Mouse (Mus musculus) CH12.LX (cell line): ENCODE measurements at regions not wholly inside any gene's neighbourhood (a gene's known extent, or its start where the extent isn't known, plus 50 kb on each side); places are given as distances from the start of the nearest gene placed in this dataset.

ENCODE experiments used
- DNase-seq: peaks from one replicate; pipeline ENCODE4 v3.0.0-alpha.2; 2013; ENCODE audit errors: extremely low read depth
- H3K27ac ChIP-seq: 2 replicates; pipeline ENCODE4 v1.5.1; 2012; ENCODE audit warnings: low read depth, mild to moderate bottlenecking, control low read depth, moderate library complexity; ENCODE audit not compliant: insufficient read depth
- H3K27me3 ChIP-seq: replicated peaks from 2 replicates; pipeline ENCODE3; 2012; ENCODE audit warnings: inconsistent platforms
- H3K36me3 ChIP-seq, 2 experiments: replicated peaks in 1 of 2; 2 replicates each; pipeline versions ENCODE3 to v1.6.1; 2012; ENCODE audit warnings: inconsistent platforms in 1 of 2, low read length in 1 of 2, mild to moderate bottlenecking in 1 of 2, mixed read lengths in 1 of 2, moderate library complexity in 1 of 2; ENCODE audit not compliant: control insufficient read depth in 1 of 2, insufficient read depth in 1 of 2
- H3K4me1 ChIP-seq, 2 experiments: 2 replicates each; pipeline ENCODE4 v1.6.1; 2012; ENCODE audit warnings: inconsistent platforms in 1 of 2, moderate library complexity in 1 of 2; ENCODE audit not compliant: insufficient read depth in 2 of 2, control insufficient read depth in 1 of 2
- H3K4me2 ChIP-seq: 2 replicates; pipeline ENCODE4 v1.6.1; 2012; ENCODE audit warnings: low read depth, mild to moderate bottlenecking, control low read depth; ENCODE audit not compliant: poor library complexity, insufficient read depth, severe bottlenecking
- H3K4me3 ChIP-seq, 3 experiments: fragments of 150-350 bp in 1 of 3; sonication (generic) in 1 of 3; replicated peaks in 1 of 3; 2 replicates each; pipeline versions ENCODE3 to v1.5.1; 2011 to 2012; ENCODE audit warnings: low read depth in 2 of 3, low read length in 2 of 3, mild to moderate bottlenecking in 2 of 3, moderate library complexity in 2 of 3, control low read depth in 1 of 3, improper control_type of control experiment in 1 of 3, inconsistent platforms in 1 of 3, mixed read lengths in 1 of 3; ENCODE audit not compliant: poor library complexity in 1 of 3
- H3K79me2 ChIP-seq: replicated peaks from 2 replicates; pipeline ENCODE4 v1.6.1; 2012; ENCODE audit warnings: mild to moderate bottlenecking, moderate library complexity; ENCODE audit not compliant: control insufficient read depth, poor library complexity, insufficient read depth, severe bottlenecking; ENCODE audit errors: extremely low read depth
- H3K9ac ChIP-seq: 2 replicates; pipeline ENCODE4 v1.6.1; 2012; ENCODE audit warnings: low read depth, mild to moderate bottlenecking, control low read depth, moderate library complexity; ENCODE audit not compliant: insufficient read depth
- H3K9me3 ChIP-seq: replicated peaks from 2 replicates; pipeline ENCODE3; 2012; ENCODE audit warnings: low read length, inconsistent platforms, mixed read lengths
- BHLHE40 ChIP-seq: IDR thresholded peaks from 2 replicates; pipeline ENCODE4 v1.6.1; 2011; ENCODE audit warnings: mild to moderate bottlenecking, low read depth, low read length, improper control_type of control experiment
- CHD1 ChIP-seq: IDR thresholded peaks from 2 replicates; pipeline ENCODE4 v1.6.1; 2012; ENCODE audit warnings: low read depth, low read length, improper control_type of control experiment, inconsistent platforms
- E2F4 ChIP-seq: IDR thresholded peaks from 2 replicates; pipeline ENCODE4 v1.6.1; 2011; ENCODE audit warnings: low read depth, low read length, improper control_type of control experiment; ENCODE audit not compliant: insufficient replicate concordance
- ELF1 ChIP-seq: IDR thresholded peaks from 2 replicates; pipeline ENCODE4 v1.6.1; 2014; ENCODE audit warnings: low read depth, mild to moderate bottlenecking, inconsistent platforms, low read length, improper control_type of control experiment
- EP300 ChIP-seq: IDR thresholded peaks from 2 replicates; pipeline ENCODE4 v1.6.1; 2011; ENCODE audit warnings: low read length, improper control_type of control experiment
- ETS1 ChIP-seq: conservative IDR thresholded peaks from 2 replicates; pipeline ENCODE4 v1.6.1; 2012; ENCODE audit warnings: low read depth, mild to moderate bottlenecking, inconsistent platforms, low read length, improper control_type of control experiment, moderate library complexity
- IRF4 ChIP-seq: IDR thresholded peaks from 2 replicates; pipeline ENCODE4 v1.6.1; 2014; ENCODE audit warnings: low read depth, mild to moderate bottlenecking, inconsistent platforms, low read length, improper control_type of control experiment
- JUN ChIP-seq: IDR thresholded peaks from 2 replicates; pipeline ENCODE4 v1.6.1; 2011; ENCODE audit warnings: low read depth, mild to moderate bottlenecking, low read length, improper control_type of control experiment, moderate library complexity; ENCODE audit not compliant: insufficient read depth
- MAFK ChIP-seq: IDR thresholded peaks from 2 replicates; pipeline ENCODE4 v1.6.1; 2011; ENCODE audit warnings: low read length, improper control_type of control experiment; ENCODE audit not compliant: insufficient replicate concordance
- MXI1 ChIP-seq: IDR thresholded peaks from 2 replicates; pipeline ENCODE4 v1.6.1; 2011; ENCODE audit warnings: mild to moderate bottlenecking, low read depth, low read length, improper control_type of control experiment
- NELFE ChIP-seq: IDR thresholded peaks from 2 replicates; pipeline ENCODE4 v1.6.1; 2011; ENCODE audit warnings: low read depth, low read length, improper control_type of control experiment
- SIN3A ChIP-seq: IDR thresholded peaks from 2 replicates; pipeline ENCODE4 v1.6.1; 2012; ENCODE audit warnings: low read length, improper control_type of control experiment, inconsistent platforms
- SMC3 ChIP-seq: IDR thresholded peaks from 2 replicates; pipeline ENCODE4 v1.6.1; 2011; ENCODE audit warnings: low read depth, low read length, improper control_type of control experiment
- TCF12 ChIP-seq: IDR thresholded peaks from 2 replicates; pipeline ENCODE4 v1.6.1; 2014; ENCODE audit warnings: low read depth, mild to moderate bottlenecking, inconsistent platforms, low read length, improper control_type of control experiment
- ZKSCAN1 ChIP-seq: IDR thresholded peaks from 2 replicates; pipeline ENCODE4 v1.6.1; 2012; ENCODE audit warnings: low read depth, inconsistent platforms, low read length, improper control_type of control experiment, borderline replicate concordance
- ZMIZ1 ChIP-seq: IDR thresholded peaks from 2 replicates; pipeline ENCODE4 v1.6.1; 2012; ENCODE audit warnings: low read depth, mild to moderate bottlenecking, inconsistent platforms, low read length, improper control_type of control experiment
- ZNF384 ChIP-seq: IDR thresholded peaks from 2 replicates; pipeline ENCODE4 v1.6.1; 2012; ENCODE audit warnings: low read depth, low read length, improper control_type of control experiment, inconsistent platforms
- dilution Hi-C: fragments of 300-500 bp; cut with MboI; formaldehyde crosslinking; loops from 2 replicates; pipeline ENCODE4 v1.14.3; 2020; ENCODE audit warnings: low sequenced_read_pairs; ENCODE audit not compliant: extremely low pct_unique_long_range_greater_than_20kb, extremely low pct_ligation_motif_present
- in situ Hi-C: fragments of 300-500 bp; cut with MboI; formaldehyde crosslinking; loops from 3 replicates; pipeline ENCODE4 v1.14.3; 2019; ENCODE audit warnings: low sequenced_read_pairs, low pct_ligation_motif_present, low pct_unique_long_range_greater_than_20kb, mixed read lengths

DNA sequence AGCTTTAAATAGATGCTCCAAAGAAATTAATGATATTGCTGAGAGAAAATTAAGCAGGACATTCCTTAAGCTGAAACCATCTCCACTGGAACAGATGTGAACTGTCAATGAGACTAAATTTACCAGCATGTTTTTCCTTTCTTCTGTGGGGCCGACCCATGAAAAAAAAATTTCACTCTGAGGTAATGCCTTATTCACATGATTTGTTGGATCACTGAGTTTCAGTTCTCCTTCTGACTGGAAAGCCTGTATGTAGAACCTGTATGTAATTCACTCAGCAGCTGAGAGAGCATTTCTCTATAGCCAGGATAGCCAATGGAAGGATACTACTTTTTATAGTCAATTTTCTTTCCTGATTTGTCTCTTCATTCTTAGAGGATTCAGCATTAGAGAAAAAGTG lies 535.3 kb downstream of the Hdgfl1 start:
- DNase-seq: peak; percentile 48
- Histone ChIP-seq H3K9ac (no peak overlapping the region), H3K4me3 (no peak overlapping the region), H3K4me1 (peaks cover 0 to 12% of the 10 kb centered on the region in 2 experiments; a peak in 2 of 4 replicates), H3K9me3 (no peaks in the 10 kb centered on the region), H3K4me2 (no peak overlapping the region), H3K79me2 (no peaks in the 10 kb centered on the region), H3K27ac (no peak overlapping the region), H3K36me3 (no peaks in the 10 kb centered on the region), H3K27me3 (no peaks in the 10 kb centered on the region)
- in situ Hi-C loops: no loop called here
- dilution Hi-C loops: no loop called here
- TF ChIP-seq SIN3A (no peak), IRF4 (peak; percentile 45; the same call in 1 of the 2 replicates), ZKSCAN1 (no peak), JUN (no peak), SMC3 (no peak), ETS1 (peak; percentile 57), BHLHE40 (peak; percentile 62), ZMIZ1 (no peak), ZNF384 (peak; percentile 69), TCF12 (no peak), NELFE (no peak), EP300 (peak; percentile 58; the same call in 1 of the 2 replicates)

DNA sequence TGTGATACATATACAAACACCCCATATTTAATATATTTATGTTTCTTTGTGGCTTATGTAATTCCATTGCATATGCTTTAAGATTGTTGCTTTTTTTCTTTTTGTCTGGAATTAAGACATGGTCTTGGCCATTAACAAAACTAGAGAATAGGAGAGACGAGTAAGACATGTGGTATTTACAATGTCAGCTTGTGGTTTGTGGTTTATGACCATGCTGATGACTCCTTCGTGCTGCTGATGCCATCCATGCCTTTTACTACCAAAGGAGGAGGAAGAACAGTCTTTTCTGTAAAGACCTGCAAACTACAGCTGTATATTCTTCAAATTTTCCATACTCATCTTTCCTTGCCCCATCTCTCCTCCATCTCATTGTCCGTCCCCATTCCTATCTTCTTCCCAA lies 552.7 kb downstream of the Hdgfl1 start:
- Histone ChIP-seq H3K9me3 (no peaks in the 10 kb centered on the region), H3K79me2 (no peaks in the 10 kb centered on the region), H3K9ac (no peak overlapping the region), H3K27ac (no peak overlapping the region), H3K4me3 (no peak overlapping the region), H3K36me3 (no peaks in the 10 kb centered on the region), H3K4me2 (no peak overlapping the region), H3K4me1 (peaks cover 0 to 4% of the 10 kb centered on the region in 2 experiments; a peak in 1 of 4 replicates), H3K27me3 (no peaks in the 10 kb centered on the region)
- dilution Hi-C loops: no loop called here
- TF ChIP-seq EP300: no peak
- no peak for TF ChIP-seq IRF4
- TF ChIP-seq CHD1: no peak
- no peak for TF ChIP-seq ELF1
- no peak for TF ChIP-seq ZNF384
- TF ChIP-seq ETS1: no peak
- no peak for TF ChIP-seq ZKSCAN1
- no peak for TF ChIP-seq MXI1
- no peak for TF ChIP-seq MAFK
- TF ChIP-seq SIN3A: no peak
- no peak for TF ChIP-seq E2F4
- peak; percentile 24 for DNase-seq
- in situ Hi-C loops: no loop called here
